Mouse (Mus musculus) hindbrain, embryonic 12.5 days (tissue): Measurements from ENCODE around the gene Sdhd. TPM values are rescaled to one million over a fixed set of nuclear protein-coding genes. Genes with fewer than 3 reads are reported as not detected.

Source experiments
- ATAC-seq: fragments of 200-750 bp; cut with Nextera tagmentation; 2 replicates; pipeline ENCODE4 v1.8.0; 2017; ENCODE audit warnings: moderate TSS enrichment; ENCODE audit not compliant: low FRiP score
- H3K27ac ChIP-seq: fragments of 300-500 bp; sonication (generic); 2 replicates; pipeline ENCODE4 v1.5.1; 2016; ENCODE audit warnings: mild to moderate bottlenecking
- H3K27me3 ChIP-seq: fragments of 300-500 bp; sonication (generic); 2 replicates; pipeline ENCODE4 v1.6.1; 2016; ENCODE audit warnings: mild to moderate bottlenecking
- H3K36me3 ChIP-seq: fragments of 300-500 bp; sonication (generic); 2 replicates; pipeline ENCODE4 v1.6.1; 2016; ENCODE audit warnings: mild to moderate bottlenecking
- H3K4me1 ChIP-seq: fragments of 300-500 bp; sonication (generic); 2 replicates; pipeline ENCODE4 v1.6.1; 2016
- H3K4me2 ChIP-seq: fragments of 300-500 bp; sonication (generic); replicated peaks from 2 replicates; pipeline ENCODE4 v1.6.1; 2016; ENCODE audit warnings: mild to moderate bottlenecking
- H3K4me3 ChIP-seq: fragments of 300-500 bp; sonication (generic); 2 replicates; pipeline ENCODE4 v1.5.1; 2016; ENCODE audit warnings: mild to moderate bottlenecking
- H3K9ac ChIP-seq: fragments of 300-500 bp; sonication (generic); 2 replicates; pipeline ENCODE4 v1.6.1; 2016; ENCODE audit warnings: mild to moderate bottlenecking, moderate library complexity
- H3K9me3 ChIP-seq: fragments of 300-500 bp; sonication (generic); replicated peaks from 2 replicates; pipeline ENCODE4 v1.6.1; 2016; ENCODE audit warnings: mild to moderate bottlenecking
- WGBS: fragments of 180-500 bp; shearing (Covaris S2); methylation state at CpG from one replicate; pipeline ENCODE4 v1.1.7; 2016; 5-methylcytosine and 5-hydroxymethylcytosine counted together
- polyA plus RNA-seq: library from polyadenylated mRNA; unstranded; fragments of >200 nt; fragmentation: Nextera tagmentation; extraction: Ambion mirVana; gene quantifications from 2 replicates; pipeline ENCODE4 v1.2.1, GENCODE M21; 2016

Gene Sdhd
- polyA plus RNA-seq, 1 experiment from 2014 or later, result 208 TPM

GRCm38 (mm10) chr9:50569599-50570525 lies 33.8 kb downstream of the Sdhd start:
- no peak overlapping the region for H3K27ac ChIP-seq
- H3K4me1 ChIP-seq, result no peaks in the 10 kb centered on the region
- H3K9ac ChIP-seq, result no peak overlapping the region
- no peak for ATAC-seq
- H3K4me2 ChIP-seq, result no peak overlapping the region
- H3K27me3 ChIP-seq, result no peaks in the 10 kb centered on the region
- no peaks in the 10 kb centered on the region for H3K36me3 ChIP-seq
- H3K4me3 ChIP-seq, result no peak overlapping the region
- H3K9me3 ChIP-seq, result no peaks in the 10 kb centered on the region
- WGBS, result 80% methylated on average over 10 of the region's 10 CpGs

GRCm38 (mm10) chr9:50567881-50568280 lies 35.7 kb downstream of the Sdhd start:
- 83% methylated on average over 2 of the region's 2 CpGs for WGBS
- Histone ChIP-seq H3K4me3 (no peak overlapping the region), H3K36me3 (no peaks in the 10 kb centered on the region), H3K9ac (no peak overlapping the region), H3K27ac (no peak overlapping the region), H3K27me3 (no peaks in the 10 kb centered on the region), H3K9me3 (no peaks in the 10 kb centered on the region), H3K4me2 (no peak overlapping the region), H3K4me1 (no peaks in the 10 kb centered on the region)
- ATAC-seq, result no peak

GRCm38 (mm10) chr9:50567372-50567771 lies 36.2 kb downstream of the Sdhd start:
- Histone ChIP-seq H3K4me2 (no peak overlapping the region), H3K4me3 (no peak overlapping the region), H3K9ac (no peak overlapping the region), H3K4me1 (no peaks in the 10 kb centered on the region), H3K36me3 (no peaks in the 10 kb centered on the region), H3K27me3 (no peaks in the 10 kb centered on the region), H3K27ac (no peak overlapping the region), H3K9me3 (no peaks in the 10 kb centered on the region)
- WGBS, result 95% methylated on average over 4 of the region's 4 CpGs
- ATAC-seq, result no peak

- whole genome bisulfite sequencing, result 85% methylated on average over 4 of the region's 4 CpGs
- ATAC-seq, result no peak
- H3K4me3 ChIP-seq, result no peak overlapping the region
Observed at GRCm38 (mm10) chr9:50565940-50566339, 37.7 kb downstream of the Sdhd start.

GRCm38 (mm10) chr9:50565173-50565572 lies 38.4 kb downstream of the Sdhd start:
- H3K4me1 ChIP-seq, result no peaks in the 10 kb centered on the region
- H3K4me3 ChIP-seq, result no peak overlapping the region
- H3K9me3 ChIP-seq, result peaks cover 4% of the 10 kb centered on the region; the same call in 1 of the 2 replicates
- WGBS, result 77% methylated on average over 7 of the region's 7 CpGs
- no peak overlapping the region for H3K9ac ChIP-seq
- H3K4me2 ChIP-seq, result no peak overlapping the region
- no peak overlapping the region for H3K27ac ChIP-seq
- no peaks in the 10 kb centered on the region for H3K27me3 ChIP-seq
- no peak for ATAC-seq
- no peaks in the 10 kb centered on the region for H3K36me3 ChIP-seq

More at GRCm38 (mm10) chr9:50565940-50566339, 37.7 kb downstream of the Sdhd start:
- Histone ChIP-seq H3K27me3 (no peaks in the 10 kb centered on the region), H3K36me3 (no peaks in the 10 kb centered on the region), H3K9ac (no peak overlapping the region), H3K4me1 (no peaks in the 10 kb centered on the region), H3K4me2 (no peak overlapping the region), H3K27ac (no peak overlapping the region), H3K9me3 (peaks cover 4% of the 10 kb centered on the region; the same call in 1 of the 2 replicates)

- 84% methylated on average over 2 of the region's 2 CpGs for WGBS
- H3K4me2 ChIP-seq, result no peak overlapping the region
- no peak overlapping the region for H3K9ac ChIP-seq
- H3K27me3 ChIP-seq, result no peaks in the 10 kb centered on the region
- no peaks in the 10 kb centered on the region for H3K36me3 ChIP-seq
- no peak overlapping the region for H3K27ac ChIP-seq
- no peak for ATAC-seq
- no peak overlapping the region for H3K4me3 ChIP-seq
- peaks cover 4% of the 10 kb centered on the region; the same call in 1 of the 2 replicates for H3K9me3 ChIP-seq
- H3K4me1 ChIP-seq, result no peaks in the 10 kb centered on the region
Observed at GRCm38 (mm10) chr9:50561918-50562360, 41.7 kb downstream of the Sdhd start.

- 88% methylated on average over 38 of the region's 38 CpGs for WGBS
Observed at GRCm38 (mm10) chr9:50561145-50561917, 42.3 kb downstream of the Sdhd start, which contains the start of gene Tex12. Tex12 (minus strand) TSS chr9:50561325.

GRCm38 (mm10) chr9:50555094-50555446 lies 48.5 kb downstream of the Sdhd start, which contains the start of gene Bco2:
Bco2 (minus strand) TSS chr9:50555181.
- ATAC-seq, result peak; percentile 60
- H3K4me1 ChIP-seq, result peaks cover 7% of the 10 kb centered on the region; the same call in 1 of the 2 replicates
- H3K36me3 ChIP-seq, result no peaks in the 10 kb centered on the region

More at GRCm38 (mm10) chr9:50561145-50561917, 42.3 kb downstream of the Sdhd start, which contains the start of gene Tex12:
- Histone ChIP-seq H3K27ac (no peak within 1 kb of the TSS), H3K27me3 (no peaks in the 10 kb centered on the region), H3K4me1 (no peaks in the 10 kb centered on the region), H3K4me2 (no peak within 1 kb of the TSS), H3K9ac (no peak within 1 kb of the TSS), H3K36me3 (no peaks in the 10 kb centered on the region), H3K9me3 (peaks cover 4% of the 10 kb centered on the region; the same call in 1 of the 2 replicates), H3K4me3 (no peak within 1 kb of the TSS)
- no peak for ATAC-seq

GRCm38 (mm10) chr9:50554241-50555093 lies 49.1 kb downstream of the Sdhd start, which contains the start of gene Il18:
Il18 (plus strand) TSS chr9:50554827.
- ATAC-seq, result peak; percentile 86
- Histone ChIP-seq H3K4me1 (peaks cover 7% of the 10 kb centered on the region; the same call in 1 of the 2 replicates), H3K9ac (peak within 1 kb of the TSS; percentile 44; the same call in 1 of the 2 replicates), H3K36me3 (no peaks in the 10 kb centered on the region), H3K4me3 (peak within 1 kb of the TSS; percentile 16), H3K27me3 (no peaks in the 10 kb centered on the region), H3K4me2 (peak within 1 kb of the TSS; percentile 43), H3K27ac (peak within 1 kb of the TSS; percentile 74), H3K9me3 (no peaks in the 10 kb centered on the region)
- WGBS, result 22% methylated on average over 12 of the region's 12 CpGs

More at GRCm38 (mm10) chr9:50555094-50555446, 48.5 kb downstream of the Sdhd start, which contains the start of gene Bco2:
- Histone ChIP-seq H3K4me2 (peak within 1 kb of the TSS; percentile 43), H3K4me3 (peak within 1 kb of the TSS; percentile 16), H3K9ac (peak within 1 kb of the TSS; percentile 44; the same call in 1 of the 2 replicates), H3K27me3 (no peaks in the 10 kb centered on the region), H3K27ac (peak within 1 kb of the TSS; percentile 74), H3K9me3 (no peaks in the 10 kb centered on the region)
- 13% methylated on average over 2 of the region's 2 CpGs for WGBS

GRCm38 (mm10) chr9:50553547-50553946 lies 50.1 kb downstream of the Sdhd start:
- no peak overlapping the region for H3K9ac ChIP-seq
- no peaks in the 10 kb centered on the region for H3K36me3 ChIP-seq
- no peak overlapping the region for H3K27ac ChIP-seq
- H3K4me1 ChIP-seq, result peaks cover 7% of the 10 kb centered on the region; the same call in 1 of the 2 replicates
- H3K4me2 ChIP-seq, result no peak overlapping the region
- WGBS, result 81% methylated on average over 2 of the region's 2 CpGs
- no peaks in the 10 kb centered on the region for H3K27me3 ChIP-seq
- H3K4me3 ChIP-seq, result no peak overlapping the region
- no peak for ATAC-seq
- no peaks in the 10 kb centered on the region for H3K9me3 ChIP-seq

- H3K4me1 ChIP-seq, result peaks cover 7% of the 10 kb centered on the region; the same call in 1 of the 2 replicates
- 85% methylated on average over 5 of the region's 5 CpGs for WGBS
Observed at GRCm38 (mm10) chr9:50552206-50552605, 51.4 kb downstream of the Sdhd start.

More at GRCm38 (mm10) chr9:50552206-50552605, 51.4 kb downstream of the Sdhd start:
- Histone ChIP-seq H3K9me3 (no peaks in the 10 kb centered on the region), H3K27me3 (no peaks in the 10 kb centered on the region), H3K36me3 (no peaks in the 10 kb centered on the region), H3K4me2 (no peak overlapping the region), H3K9ac (no peak overlapping the region), H3K27ac (no peak overlapping the region), H3K4me3 (no peak overlapping the region)
- no peak for ATAC-seq
